Mouse (Mus musculus) liver, adult (tissue): ENCODE data around the gene Dnhd1.

ENCODE experiments used
- GATA4 ChIP-seq: IDR thresholded peaks from 2 replicates; pipeline ENCODE4 v1.6.1; 2014; ENCODE audit warnings: mild to moderate bottlenecking, low read length; ENCODE audit not compliant: insufficient replicate concordance

Dnhd1 gene

GRCm38 (mm10) chr7:105633801-105634135, 16.9 kb upstream of the Dnhd1 start:
- no peak for TF ChIP-seq GATA4

- TF ChIP-seq GATA4 = no peak
Measured at GRCm38 (mm10) chr7:105634272-105634920, 16.2 kb upstream of the Dnhd1 start.

DNA sequence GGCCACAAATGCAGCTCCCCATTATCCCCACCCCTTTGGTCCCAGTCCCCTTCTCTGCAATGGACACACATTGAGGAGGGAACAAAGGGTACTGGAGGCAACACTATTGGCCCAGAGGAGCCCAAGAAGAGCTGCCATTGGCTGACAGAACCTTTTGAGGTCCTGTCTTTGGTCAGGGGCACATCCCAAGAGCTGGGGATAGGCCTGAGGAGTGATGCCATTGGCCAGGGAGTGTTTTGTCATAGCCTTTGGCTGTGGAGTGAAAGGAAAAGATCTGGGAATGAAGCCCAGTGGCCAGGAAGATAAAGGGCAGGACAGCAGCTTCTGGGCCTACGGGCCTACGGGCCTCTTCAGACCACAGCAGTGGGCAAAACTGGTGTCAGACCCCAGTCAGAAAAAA, 14.9 kb upstream of the Dnhd1 start:
- no peak for TF ChIP-seq GATA4

DNA sequence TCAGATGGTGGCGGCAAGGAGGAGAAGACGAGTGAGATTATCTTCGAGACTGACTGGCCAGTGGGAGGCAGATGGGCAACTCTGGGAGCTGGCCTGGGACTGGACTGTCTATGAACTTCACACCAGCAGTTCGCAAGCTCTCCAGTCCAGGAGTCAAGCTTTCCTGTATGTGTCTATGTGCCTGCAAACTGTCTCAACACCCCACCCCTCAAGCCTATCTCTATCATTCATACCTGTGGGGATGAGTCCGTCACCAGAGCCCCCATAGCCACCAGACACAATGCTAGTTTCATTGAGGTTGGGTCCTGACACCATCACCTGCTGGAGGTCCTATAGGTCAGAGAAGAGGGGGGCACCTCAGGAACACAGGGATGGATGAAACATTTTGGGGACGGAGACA, 11.9 kb upstream of the Dnhd1 start:
- TF ChIP-seq GATA4 = no peak

DNA sequence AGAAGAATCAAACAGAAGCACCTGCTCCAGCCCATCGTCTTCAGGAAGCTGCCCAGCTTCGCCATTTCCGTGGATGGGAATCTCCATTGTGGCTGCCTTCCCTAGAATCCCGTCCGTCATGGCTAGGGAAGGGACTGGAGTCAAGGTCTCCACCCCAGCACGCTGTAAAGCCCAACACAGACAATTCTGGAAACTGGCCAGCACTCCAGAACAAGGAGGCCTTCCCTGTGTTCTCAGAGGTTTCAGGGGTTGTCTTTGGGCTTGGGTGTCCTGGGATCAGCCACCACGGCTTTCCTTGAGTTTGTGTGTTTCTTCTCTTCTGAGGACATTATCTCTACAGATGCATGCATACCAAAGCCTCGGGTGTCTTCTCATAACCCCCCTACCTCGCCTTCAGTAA, 11.3 kb upstream of the Dnhd1 start:
- no peak for TF ChIP-seq GATA4

DNA sequence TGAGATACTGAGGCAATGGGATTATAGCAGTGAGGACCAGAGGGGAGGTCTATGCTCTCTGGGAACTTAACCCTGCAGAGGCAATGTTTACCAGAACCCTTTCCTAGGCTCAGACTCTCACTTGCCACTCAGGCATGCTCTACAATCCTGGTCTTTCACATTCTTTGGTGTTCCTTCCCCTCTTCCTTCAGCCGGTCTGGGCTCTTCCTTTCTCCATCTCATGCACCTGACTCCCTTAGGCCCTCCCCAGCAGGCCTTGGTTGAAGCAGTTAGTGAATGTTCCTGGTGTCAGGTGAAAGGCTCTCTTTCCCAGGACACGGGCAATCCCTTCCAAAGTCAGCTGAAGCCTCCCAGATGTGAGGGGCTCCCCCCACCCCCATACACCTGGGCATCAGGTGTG, 10.9 kb upstream of the Dnhd1 start, which contains the start of gene Timm10b:
Timm10b (plus strand) TSS at position 301 of the 400 bp plus-strand sequence.
- no peak for TF ChIP-seq GATA4

DNA sequence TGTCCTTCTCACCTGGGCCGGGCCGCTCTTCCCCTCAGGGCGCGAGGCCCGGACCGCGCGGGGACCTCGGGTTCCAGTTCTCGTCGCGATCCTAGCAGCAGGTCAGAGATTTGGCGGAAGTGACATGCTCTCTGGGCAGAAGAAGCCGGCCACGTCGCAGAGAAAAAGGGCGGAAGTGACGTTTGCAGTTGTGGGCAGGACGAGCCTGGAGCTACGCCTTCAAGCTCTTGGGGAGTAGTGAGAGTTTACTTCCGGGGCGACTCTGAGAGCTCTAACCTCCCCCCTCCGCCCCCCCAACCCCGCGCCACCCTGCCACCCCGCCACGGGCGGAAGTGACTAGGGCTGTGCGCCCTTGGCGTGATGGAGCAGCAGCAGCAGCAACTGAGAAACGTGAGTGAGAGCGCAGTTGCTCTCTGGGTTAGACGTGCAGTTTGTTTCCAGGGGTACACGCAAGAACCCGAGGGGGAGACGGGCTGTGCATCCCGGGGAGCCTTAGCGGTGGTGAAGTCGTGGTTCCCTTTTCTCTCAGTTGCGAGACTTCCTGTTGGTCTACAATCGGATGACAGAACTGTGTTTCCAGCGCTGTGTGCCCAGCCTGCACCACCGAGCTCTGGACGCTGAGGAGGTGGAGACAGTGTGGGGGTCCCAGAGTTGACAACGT, 10.3 kb upstream of the Dnhd1 start, which contains the start of the genes Arfip2 and Gm45799:
Arfip2 (minus strand) TSS at position 184 of the 661 bp plus-strand sequence.
Gm45799 (plus strand) TSS at position 320 of the 661 bp plus-strand sequence.
- no peak for TF ChIP-seq GATA4

DNA sequence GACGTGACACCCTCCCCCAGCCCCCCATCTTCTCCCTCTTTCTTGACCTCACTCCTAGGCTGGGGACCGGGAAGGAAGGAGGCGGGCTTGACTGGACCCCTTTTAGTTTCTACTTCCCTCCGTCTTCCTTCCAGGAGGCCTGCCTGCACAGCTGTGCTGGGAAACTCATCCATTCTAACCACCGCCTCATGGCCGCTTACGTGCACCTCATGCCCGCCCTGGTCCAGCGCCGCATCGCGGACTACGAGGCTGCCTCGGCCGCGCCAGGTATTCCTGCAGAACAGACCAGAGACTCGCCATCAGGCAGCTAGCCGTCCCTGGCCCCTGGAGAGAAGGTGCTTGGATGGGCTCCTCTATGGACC, 9.8 kb upstream of the Dnhd1 start:
- no peak for TF ChIP-seq GATA4

DNA sequence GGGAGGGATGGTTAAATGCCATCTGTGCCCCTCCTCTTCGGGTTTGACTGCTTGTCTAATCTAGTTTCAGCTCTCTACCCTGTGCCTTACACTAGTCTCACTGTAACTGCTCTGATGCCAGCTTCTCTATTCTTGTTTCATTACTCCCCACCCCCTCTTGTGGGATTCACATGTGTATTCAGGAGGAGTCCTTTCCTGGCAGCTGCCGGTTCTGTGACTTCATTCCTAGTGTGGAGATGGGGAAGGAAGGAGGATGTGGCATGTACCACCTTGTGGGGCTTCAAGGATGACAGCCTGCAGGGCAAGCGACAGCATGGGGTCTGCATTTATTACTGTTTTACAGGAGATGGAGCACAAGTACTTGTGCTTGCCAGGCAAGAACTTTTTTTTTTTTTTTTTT, 8.7 kb upstream of the Dnhd1 start:
- TF ChIP-seq GATA4 = no peak

GRCm38 (mm10) chr7:105685541-105686197, 35.0 kb downstream of the Dnhd1 start:
- TF ChIP-seq GATA4 = no peak

- no peak for TF ChIP-seq GATA4
Measured at GRCm38 (mm10) chr7:105690875-105691274, 40.2 kb downstream of the Dnhd1 start.

DNA sequence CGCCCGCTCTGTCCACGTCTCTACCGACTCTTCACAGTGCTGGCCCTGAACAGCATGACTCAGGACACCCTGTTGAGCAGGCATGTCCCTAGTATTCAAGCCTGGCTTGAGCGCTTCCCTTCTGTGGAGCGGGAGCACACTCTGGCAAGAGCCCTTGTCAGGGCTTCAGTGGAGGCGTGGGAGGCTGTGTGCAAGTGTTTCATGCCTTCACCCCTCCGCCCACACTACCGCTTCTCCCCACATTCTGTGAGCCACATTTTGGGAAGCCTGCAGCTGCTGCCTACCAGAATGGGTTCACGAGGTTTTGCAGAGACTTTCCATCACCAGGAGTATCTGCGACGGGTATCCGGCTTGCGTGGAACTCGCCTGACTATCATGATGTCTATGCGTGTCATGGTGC, 52.6 kb downstream of the Dnhd1 start:
- no peak for TF ChIP-seq GATA4

- TF ChIP-seq GATA4 = no peak
Measured at GRCm38 (mm10) chr7:105703816-105704215, 53.2 kb downstream of the Dnhd1 start.

GRCm38 (mm10) chr7:105708733-105709132, 58.1 kb downstream of the Dnhd1 start:
- no peak for TF ChIP-seq GATA4

- no peak for TF ChIP-seq GATA4
Measured at GRCm38 (mm10) chr7:105715366-105715765, 64.7 kb downstream of the Dnhd1 start.

GRCm38 (mm10) chr7:105721916-105722315, 71.3 kb downstream of the Dnhd1 start:
- TF ChIP-seq GATA4 = no peak
